Mouse (Mus musculus) central nervous system, embryonic 18 days (tissue): Measurements from ENCODE around the gene Psg28. TPM values are rescaled to one million over a fixed set of nuclear protein-coding genes. Genes with fewer than 3 reads are reported as not detected.

Experiments used
- polyA plus RNA-seq: library from polyadenylated mRNA; depleted of rRNA; stranded (reverse); fragments of >200 nt; gene quantifications from 2 replicates; pipeline ENCODE4 v1.2.3, GENCODE M21; 2012; rRNA removed

The Psg28 gene
- not detected in 2 replicates for polyA plus RNA-seq

DNA sequence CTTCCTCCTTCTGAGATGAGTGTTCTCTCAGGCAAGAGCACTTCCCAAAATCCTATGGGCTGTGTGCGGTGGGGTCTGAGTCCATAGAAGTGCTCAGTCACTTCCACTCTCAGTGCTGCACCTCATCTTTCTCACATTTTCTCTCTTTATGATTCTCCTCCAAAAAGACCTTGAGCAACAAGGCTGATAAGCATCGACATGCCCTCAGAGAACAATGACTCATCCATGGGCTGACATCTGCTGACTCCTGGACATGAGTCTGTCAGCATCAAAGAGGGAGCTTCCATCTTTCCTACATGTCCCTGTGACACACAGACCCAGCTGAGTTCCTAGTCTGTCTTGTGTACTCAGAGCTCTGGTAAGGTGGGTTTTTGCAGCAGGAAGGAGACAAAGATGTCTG is at the start of gene Psg28:
Gene Psg28 (minus strand): TSS at position 101 of the 400 bp plus-strand sequence.

Other genes with a start within 250 kb of the Psg28 start
- gene Mill1, start 186.7 kb downstream of the Psg28 start, polyA plus RNA-seq = not detected in 2 replicates
- not detected in 2 replicates for gene Psg18, start 77.0 kb downstream of the Psg28 start, polyA plus RNA-seq
- not detected in 2 replicates for gene Psg26, start 52.1 kb upstream of the Psg28 start, polyA plus RNA-seq
- gene Psg25, start 100.2 kb upstream of the Psg28 start, polyA plus RNA-seq = not detected in 2 replicates
- not detected in 2 replicates for gene Psg27, start 135.3 kb upstream of the Psg28 start, polyA plus RNA-seq
- not detected in 2 replicates for gene Psg23, start 184.5 kb upstream of the Psg28 start, polyA plus RNA-seq
- gene Psg21, start 224.7 kb upstream of the Psg28 start, polyA plus RNA-seq = not detected in 2 replicates